Mouse (Mus musculus) spleen, postnatal 10 days (tissue): ENCODE results near the gene Prrt1.

Experiments used
- DNase-seq, 2 experiments: peaks; one replicate each; pipeline ENCODE4 v3.0.0; 2021 to 2022; ENCODE audit warnings: low spot score in 2 of 2

Prrt1 gene

GRCm38 (mm10) chr17:34671151-34672066 is 42.1 kb downstream of the Prrt1 start:
- DNase-seq, result no peak

- no peak for DNase-seq
Observed at GRCm38 (mm10) chr17:34672246-34672792, 43.0 kb downstream of the Prrt1 start.

GRCm38 (mm10) chr17:34673139-34673538 is 43.8 kb downstream of the Prrt1 start:
- DNase-seq, result no peak

- DNase-seq, result no peak
Observed at GRCm38 (mm10) chr17:34674524-34675204, 45.3 kb downstream of the Prrt1 start.

GRCm38 (mm10) chr17:34675205-34676092 is 46.1 kb downstream of the Prrt1 start:
- no peak for DNase-seq

GRCm38 (mm10) chr17:34676093-34676460 is 46.7 kb downstream of the Prrt1 start:
- DNase-seq, result no peak

GRCm38 (mm10) chr17:34676671-34677070 is 47.3 kb downstream of the Prrt1 start:
- DNase-seq, result no peak

- no peak for DNase-seq
Observed at GRCm38 (mm10) chr17:34680191-34680590, 50.9 kb downstream of the Prrt1 start.

GRCm38 (mm10) chr17:34680621-34681020 is 51.3 kb downstream of the Prrt1 start:
- no peak for DNase-seq

- DNase-seq, result no peak
Observed at GRCm38 (mm10) chr17:34681132-34681571, 51.8 kb downstream of the Prrt1 start.

- DNase-seq, result no peak
Observed at GRCm38 (mm10) chr17:34681881-34682536, 52.7 kb downstream of the Prrt1 start.
